Mouse (Mus musculus) embryonic facial prominence, embryonic 10.5 days (tissue): ENCODE data around the gene Dennd5a. TPM values are rescaled to one million over a fixed set of nuclear protein-coding genes. Genes with fewer than 3 reads are reported as not detected.

Experiments
- polyA plus RNA-seq: library from polyadenylated mRNA; unstranded; fragments of >200 nt; fragmentation: Nextera tagmentation; extraction: Ambion mirVana; gene quantifications from 2 replicates; pipeline ENCODE4 v1.2.1, GENCODE M21; 2016

Gene Dennd5a
- polyA plus RNA-seq, 1 experiment from 2014 or later: 33.3 TPM

Other genes with a start within 250 kb of the Dennd5a start
- gene BC051019, start 236.6 kb downstream of the Dennd5a start, polyA plus RNA-seq: 0.17 TPM in 1 of 2 replicates, not detected in the other
- gene Ascl3, start 228.7 kb downstream of the Dennd5a start, polyA plus RNA-seq: not detected in 2 replicates
- 26.2 and 27.5 TPM in 2 replicates for gene Tmem9b, start 207.6 kb downstream of the Dennd5a start, polyA plus RNA-seq
- gene Nrip3, start 178.4 kb downstream of the Dennd5a start, polyA plus RNA-seq: 0.15 and 0.25 TPM in 2 replicates
- gene Scube2, start 94.8 kb downstream of the Dennd5a start, polyA plus RNA-seq: 0.77 and 4.1 TPM in 2 replicates
- 68.5 and 73.6 TPM in 2 replicates for gene Tmem41b, start 26.5 kb upstream of the Dennd5a start, polyA plus RNA-seq
- gene Ipo7, start 57.8 kb upstream of the Dennd5a start, polyA plus RNA-seq: 57.0 and 57.5 TPM in 2 replicates
- 26.1 and 26.8 TPM in 2 replicates for gene Zfp143, start 100.7 kb upstream of the Dennd5a start, polyA plus RNA-seq
- gene Wee1, start 161.6 kb upstream of the Dennd5a start, polyA plus RNA-seq: 28.6 and 29.4 TPM in 2 replicates